Mouse (Mus musculus) heart, postnatal 0 days (tissue): Measurements from ENCODE around the gene P2rx1. TPM values are rescaled to one million over a fixed set of nuclear protein-coding genes. Genes with fewer than 3 reads are reported as not detected.

ENCODE experiments used
- ATAC-seq: fragments of 200-750 bp; cut with Nextera tagmentation; 2 replicates; pipeline ENCODE4 v1.8.0; 2017; ENCODE audit warnings: low read depth, moderate number of reproducible peaks, moderate library complexity; ENCODE audit not compliant: insufficient read depth
- DNase-seq: peaks from one replicate; pipeline ENCODE4 v3.0.0-alpha.2; 2016; ENCODE audit warnings: low spot score
- H3K27ac ChIP-seq: fragments of 300-500 bp; sonication (generic); 2 replicates; pipeline ENCODE4 v1.5.1; 2014; ENCODE audit warnings: low read depth, mild to moderate bottlenecking
- H3K27me3 ChIP-seq: fragments of 300-500 bp; sonication (generic); 2 replicates; pipeline ENCODE4 v1.6.1; 2014; ENCODE audit warnings: low read length, mixed read lengths; ENCODE audit not compliant: control insufficient read depth, insufficient read depth
- H3K36me3 ChIP-seq: fragments of 300-500 bp; sonication (generic); replicated peaks from 2 replicates; pipeline ENCODE4 v1.6.1; 2014; ENCODE audit warnings: low read length, mixed read lengths; ENCODE audit not compliant: control insufficient read depth, insufficient read depth
- H3K4me1 ChIP-seq: fragments of 300-500 bp; sonication (generic); 2 replicates; pipeline ENCODE4 v1.6.1; 2014; ENCODE audit warnings: antibody characterized with exemption; ENCODE audit not compliant: control insufficient read depth, insufficient read depth
- H3K4me2 ChIP-seq: fragments of 300-500 bp; sonication (generic); 2 replicates; pipeline ENCODE4 v1.6.1; 2014; ENCODE audit warnings: low read depth, mild to moderate bottlenecking, low read length, moderate library complexity
- H3K4me3 ChIP-seq: fragments of 300-500 bp; sonication (generic); 2 replicates; pipeline ENCODE4 v1.5.1; 2014; ENCODE audit warnings: low read depth, low read length
- H3K9ac ChIP-seq: fragments of 300-500 bp; sonication (generic); replicated peaks from 2 replicates; pipeline ENCODE4 v1.6.1; 2014; ENCODE audit warnings: low read depth, low read length, mixed read lengths
- H3K9me3 ChIP-seq: fragments of 300-500 bp; sonication (generic); replicated peaks from 2 replicates; pipeline ENCODE4 v1.6.1; 2016; ENCODE audit warnings: low read length; ENCODE audit not compliant: control insufficient read depth
- CTCF ChIP-seq: IDR thresholded peaks from 2 replicates; pipeline ENCODE4 v1.5.1; 2016; ENCODE audit warnings: antibody characterized with exemption, control low read depth, low read depth
- EP300 ChIP-seq: IDR thresholded peaks from 2 replicates; pipeline ENCODE4 v1.6.1; 2016; ENCODE audit warnings: antibody characterized with exemption, low read depth
- WGBS: fragments of 180-500 bp; shearing (Covaris S2); extraction: QIAGEN DNeasy Blood & Tissue Kit; methylation state at CpG from one replicate; pipeline ENCODE4 v1.1.7; 2014; 5-methylcytosine and 5-hydroxymethylcytosine counted together
- polyA plus RNA-seq: library from polyadenylated mRNA; unstranded; fragments of >200 nt; fragmentation: Nextera tagmentation; extraction: Ambion mirVana; gene quantifications from 2 replicates; pipeline ENCODE4 v1.2.1, GENCODE M21; 2015
- total RNA-seq: library from RNA; depleted of rRNA; stranded (reverse); fragments of >200 nt; gene quantifications from 2 replicates; pipeline ENCODE4 v1.2.3, GENCODE M21; 2014; ENCODE audit warnings: low replicate concordance; rRNA removed

The P2rx1 gene
- total RNA-seq (1.4 and 24.8 TPM in 2 replicates), polyA plus RNA-seq (0.71 and 1.0 TPM in 2 replicates)

GRCm38 (mm10) chr11:72998771-72999170, at the start of gene P2rx1:
Gene P2rx1 (plus strand): TSS chr11:72999103.
- Histone ChIP-seq H3K9me3 (no peaks in the 10 kb centered on the region), H3K27ac (no peak within 1 kb of the TSS), H3K36me3 (no peaks in the 10 kb centered on the region), H3K9ac (no peak within 1 kb of the TSS), H3K4me2 (no peak within 1 kb of the TSS), H3K4me3 (no peak within 1 kb of the TSS), H3K27me3 (no peaks in the 10 kb centered on the region), H3K4me1 (peaks cover 28% of the 10 kb centered on the region)
- TF ChIP-seq EP300: no peak
- no peak for TF ChIP-seq CTCF
- 30% methylated on average over 8 of the region's 8 CpGs for WGBS
- DNase-seq (no peak), ATAC-seq (peak; percentile 55)

GRCm38 (mm10) chr11:72951137-72952000, 47.5 kb upstream of the P2rx1 start:
- no peaks in the 10 kb centered on the region for H3K36me3 ChIP-seq
- H3K27ac ChIP-seq: peak overlapping the region; percentile 28
- TF ChIP-seq CTCF (no peak), EP300 (no peak)
- no peak overlapping the region for H3K4me2 ChIP-seq
- peaks cover 43% of the 10 kb centered on the region for H3K4me1 ChIP-seq
- no peaks in the 10 kb centered on the region for H3K9me3 ChIP-seq
- DNase-seq: no peak
- H3K27me3 ChIP-seq: no peaks in the 10 kb centered on the region
- 50% methylated on average over 22 of the region's 22 CpGs for WGBS
- H3K4me3 ChIP-seq: no peak overlapping the region
- no peak for ATAC-seq
- H3K9ac ChIP-seq: no peak overlapping the region

GRCm38 (mm10) chr11:72952226-72952625, 46.7 kb upstream of the P2rx1 start:
- peak overlapping the region; percentile 66 for H3K27ac ChIP-seq

GRCm38 (mm10) chr11:72952697-72953096, 46.2 kb upstream of the P2rx1 start:
- Histone ChIP-seq H3K9ac (no peak overlapping the region; the same call in 1 of the 2 replicates), H3K4me3 (no peak overlapping the region), H3K36me3 (no peaks in the 10 kb centered on the region), H3K9me3 (no peaks in the 10 kb centered on the region), H3K4me1 (peaks cover 38% of the 10 kb centered on the region), H3K4me2 (no peak overlapping the region), H3K27ac (peak overlapping the region; percentile 66), H3K27me3 (no peaks in the 10 kb centered on the region)
- WGBS: 72% methylated on average over 6 of the region's 6 CpGs
- ATAC-seq (no peak), DNase-seq (no peak)
- no peak for TF ChIP-seq EP300
- TF ChIP-seq CTCF: no peak

More at GRCm38 (mm10) chr11:72952226-72952625, 46.7 kb upstream of the P2rx1 start:
- Histone ChIP-seq H3K27me3 (no peaks in the 10 kb centered on the region), H3K9ac (no peak overlapping the region), H3K9me3 (no peaks in the 10 kb centered on the region), H3K36me3 (no peaks in the 10 kb centered on the region), H3K4me2 (no peak overlapping the region), H3K4me3 (no peak overlapping the region), H3K4me1 (peaks cover 38% of the 10 kb centered on the region)
- DNase-seq (peak; percentile 57), ATAC-seq (0 out of 2 replicates have a peak, but pooled peaks have one; percentile 24)
- 48% methylated on average over 3 of the region's 3 CpGs for WGBS
- TF ChIP-seq CTCF (no peak), EP300 (no peak)

- TF ChIP-seq CTCF: no peak
- no peak for TF ChIP-seq EP300
- DNase-seq (no peak), ATAC-seq (no peak)
- no peaks in the 10 kb centered on the region for H3K9me3 ChIP-seq
- no peak overlapping the region; the same call in 1 of the 2 replicates for H3K9ac ChIP-seq
- peaks cover 38% of the 10 kb centered on the region for H3K4me1 ChIP-seq
- H3K27me3 ChIP-seq: no peaks in the 10 kb centered on the region
- H3K4me2 ChIP-seq: no peak overlapping the region
- H3K36me3 ChIP-seq: no peaks in the 10 kb centered on the region
- no peak overlapping the region for H3K4me3 ChIP-seq
- WGBS: 77% methylated on average over 1 of the region's 1 CpGs
- H3K27ac ChIP-seq: peak overlapping the region; percentile 66
These were observed 45.8 kb upstream of the P2rx1 start for GRCm38 (mm10) chr11:72953116-72953439.
